Comparison of ENCODE assay signal across 23 mouse cellular contexts in the genomic region with DNA sequence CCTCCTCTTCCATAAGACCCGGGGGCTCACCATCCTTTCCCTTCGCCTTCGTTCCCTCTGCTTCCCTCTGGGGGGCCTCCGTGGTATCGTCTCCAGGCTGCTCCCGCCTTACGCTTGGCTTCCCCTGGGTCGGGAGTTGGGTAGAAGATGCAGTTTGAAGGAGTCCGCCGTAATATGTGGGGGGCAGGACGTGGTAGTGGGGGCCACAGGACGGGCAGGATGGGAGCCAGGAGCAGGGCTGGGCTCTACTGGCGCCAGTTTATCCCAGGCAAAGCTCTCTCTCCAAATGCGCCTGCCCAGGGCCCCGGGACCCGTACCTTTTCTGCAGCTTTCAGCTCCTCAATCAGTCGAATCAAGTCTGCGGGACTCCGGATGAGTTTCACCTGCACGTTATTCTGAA.
"Had no signal": no experiment of that assay in that cellular context is flagged by ENCODE, and none has a peak within 500 bp of the region (broad histone marks: within the 10 kb centered on the region; RNA-seq: fewer than 3 reads in every experiment).

No protein-coding gene starts in this region.

- H3K9me3 ChIP-seq: kidney, embryonic 15.5 days; limb, embryonic 10.5 days; limb, embryonic 13.5 days; liver, embryonic 12.5 days; liver, embryonic 15.5 days; lung, embryonic 15.5 days; megakaryocyte, embryonic 14.5 days; midbrain, embryonic 10.5 days; neural tube, embryonic 12.5 days; neural tube, embryonic 15.5 days had no signal

- H3K9ac ChIP-seq: kidney, embryonic 15.5 days; limb, embryonic 13.5 days; liver, embryonic 12.5 days; liver, embryonic 15.5 days; lung, embryonic 15.5 days; neural tube, embryonic 12.5 days; neural tube, embryonic 15.5 days had no signal

- H3K27me3 ChIP-seq: liver, embryonic 12.5 days; liver, embryonic 15.5 days; lung, embryonic 15.5 days; megakaryocyte, embryonic 14.5 days; neural tube, embryonic 15.5 days had no signal

- H3K4me3 ChIP-seq: kidney, embryonic 15.5 days; limb, embryonic 10.5 days; limb, embryonic 13.5 days; liver, embryonic 12.5 days; liver, embryonic 15.5 days; lung, embryonic 15.5 days; megakaryocyte, embryonic 14.5 days; midbrain, embryonic 10.5 days; neural tube, embryonic 12.5 days; neural tube, embryonic 15.5 days had no signal

- H3K4me1 ChIP-seq: limb, embryonic 10.5 days; midbrain, embryonic 10.5 days; neural tube, embryonic 12.5 days had no signal

- H3K27ac ChIP-seq: kidney, embryonic 15.5 days; limb, embryonic 10.5 days; limb, embryonic 13.5 days; liver, embryonic 12.5 days; liver, embryonic 15.5 days; lung, embryonic 15.5 days; midbrain, embryonic 10.5 days; neural tube, embryonic 12.5 days; neural tube, embryonic 15.5 days had no signal

- DNase-seq: kidney, adult 8-10 months; kidney, postnatal 10 days; kidney, postnatal 36 days; liver; lung, adult 18-20 months; lung, postnatal 10 days; lung, postnatal 36 days; midbrain, embryonic 14.5 days; right cerebral cortex, adult 18-20 months; right cerebral cortex, postnatal 25 days; thymus, adult 2 months; thymus, postnatal 14 days; thymus, postnatal 4 days had no signal
